Mouse (Mus musculus) left cerebral cortex, postnatal 14 days (tissue): ENCODE data around the gene Trip11. TPM values are rescaled to one million over a fixed set of nuclear protein-coding genes. Genes with fewer than 3 reads are reported as not detected.

Source experiments
- DNase-seq, 2 experiments: peaks; one replicate each; pipeline ENCODE4 v3.0.0; 2021 to 2022; ENCODE audit warnings: low spot score in 2 of 2, mixed read lengths in 1 of 2
- intact Hi-C: fragments of 180-260 bp; cut with DNase I; formaldehyde crosslinking; loops from one replicate; pipeline ENCODE4 v1.15.1; 2025
- total RNA-seq, 2 experiments: library from RNA; stranded (reverse); gene quantifications; 2 replicates each; pipeline ENCODE4 v1.2.3; 2021

The Trip11 gene
- total RNA-seq, 2 experiments from 2014 or later: 24.3 to 25.2 TPM

DNA sequence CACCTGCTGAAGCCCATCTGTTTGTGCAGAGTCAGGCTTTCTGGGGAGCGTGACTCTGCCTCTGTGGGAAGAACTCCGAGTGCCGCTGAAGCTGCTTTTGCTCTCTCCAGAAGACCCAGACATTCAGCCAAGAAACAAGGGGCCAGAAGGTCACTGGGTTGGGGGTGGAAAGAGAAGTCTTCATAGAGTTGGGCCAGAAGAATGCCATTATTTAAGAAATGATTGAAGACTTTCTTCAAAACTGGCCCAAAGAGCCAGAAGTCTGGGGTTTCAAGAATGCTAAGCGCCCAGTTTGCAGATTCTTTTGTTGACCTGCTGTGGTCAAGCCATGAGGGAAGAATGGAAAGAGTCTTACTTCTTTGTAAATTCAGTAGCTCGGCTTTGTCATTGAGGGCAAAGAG is 119.8 kb downstream of the Trip11 start:
- DNase-seq: no peak
- intact Hi-C loops: no loop called here

DNA sequence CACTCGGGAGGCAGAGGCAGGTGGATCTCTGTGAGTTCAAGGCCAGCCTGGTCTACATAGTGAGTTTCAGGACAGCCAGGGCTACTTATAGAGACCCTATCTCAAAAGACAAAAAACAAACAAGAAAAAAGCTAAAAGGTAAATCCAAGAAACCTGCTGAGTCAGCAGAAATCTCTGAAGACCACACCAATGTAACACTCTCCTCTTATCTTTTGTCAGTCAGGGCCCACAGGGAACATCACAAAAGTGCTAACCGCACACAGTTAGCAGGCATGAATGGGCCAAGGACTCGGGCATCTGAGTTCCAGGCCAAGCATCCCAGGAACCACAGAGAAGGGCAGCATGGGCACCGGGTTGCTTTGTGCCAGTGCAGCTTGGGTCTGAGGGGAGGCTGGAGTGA is 120.4 kb downstream of the Trip11 start:
- no peak for DNase-seq
- intact Hi-C loops: no loop called here

DNA sequence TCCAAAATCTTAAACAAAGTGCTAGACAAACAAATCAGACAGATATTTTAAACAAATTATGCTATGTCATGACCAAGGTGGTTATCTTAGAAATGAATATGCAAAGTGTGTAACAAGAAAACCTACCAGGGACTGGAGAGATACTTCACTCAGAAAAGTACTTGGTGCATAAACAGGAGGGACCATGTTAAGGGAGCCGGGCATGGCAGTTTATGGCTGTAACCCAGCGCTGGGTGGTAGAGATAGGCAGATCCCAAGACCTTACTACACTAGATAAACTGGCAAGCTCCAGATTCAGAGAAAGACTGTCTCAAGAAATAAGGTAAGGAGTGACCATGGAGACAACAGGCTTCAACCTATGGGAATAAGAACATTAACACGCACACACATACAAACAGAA is 123.3 kb downstream of the Trip11 start:
- intact Hi-C loops: no loop called here
- DNase-seq: no peak

DNA sequence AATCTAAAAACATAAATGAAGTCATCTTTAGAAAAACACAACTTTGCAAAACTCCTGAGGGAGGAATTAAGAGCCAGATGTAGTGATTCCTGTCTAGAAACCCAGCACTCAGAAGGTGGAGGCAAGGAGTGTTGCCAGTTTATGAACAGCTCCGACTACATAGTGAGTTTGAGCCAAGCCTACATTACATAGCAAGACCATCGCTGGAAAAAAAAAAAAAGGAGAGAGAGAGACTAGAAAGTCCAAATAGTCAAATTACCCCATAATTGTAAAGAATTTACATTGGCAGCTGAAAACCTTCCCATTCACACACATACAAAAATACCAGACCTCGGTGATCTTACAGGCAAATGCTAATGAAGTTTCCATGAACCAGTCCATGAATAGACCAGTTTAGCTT is 123.8 kb downstream of the Trip11 start:
- no peak for DNase-seq
- intact Hi-C loops: no loop called here

Other genes starting within 250 kb of the Trip11 start
- under 1 TPM; 0.23 to 0.29 TPM for gene Tc2n, start 194.7 kb downstream of the Trip11 start, total RNA-seq
- 10 to 100 TPM; 13.3 to 14.1 TPM for gene Fbln5, start 94.2 kb downstream of the Trip11 start, total RNA-seq
- gene Atxn3, start 45.0 kb upstream of the Trip11 start, total RNA-seq: 10 to 100 TPM; 19.2 to 20.2 TPM
- gene Cpsf2, start 62.7 kb upstream of the Trip11 start, total RNA-seq: 10 to 100 TPM; 31.1 to 32.0 TPM
- 10 to 100 TPM; 25.8 to 26.4 TPM for gene Slc24a4, start 215.5 kb upstream of the Trip11 start, total RNA-seq